ENCODE assay signal across 13 mouse cellular contexts in genomic region chr13:24791349-24791748, GRCm38 (mm10). TPM values are rescaled to one million over a fixed set of nuclear protein-coding genes. Genes with fewer than 3 reads are reported as not detected.
DNase-seq lines count a peak whose midpoint lies in the region; ATAC-seq and TF ChIP-seq lines count a peak whose summit lies in the region.
"Had no signal": no experiment of that assay in that cellular context is flagged by ENCODE, and none has a peak within 500 bp of the region (broad histone marks: within the 10 kb centered on the region; RNA-seq: fewer than 3 reads in every experiment).

No protein-coding gene starts in this region.

- ATAC-seq in heart, embryonic 11.5 days (replicated peaks; ENCODE audit: insufficient number of reproducible peaks, low FRiP score, low TSS enrichment), result no peak
- ATAC-seq in intestine, postnatal 0 days, result peak; percentile 89
- no peak for ATAC-seq in midbrain, postnatal 0 days (ENCODE audit: low FRiP score)
- ATAC-seq: midbrain, embryonic 16.5 days had no signal

- peak; percentile 59 for DNase-seq in heart, adult 8-10 months (ENCODE audit: low spot score)
- peak; percentile 82 for DNase-seq in adipocyte (ENCODE audit: low spot score)
- DNase-seq in midbrain, postnatal 0 days (ENCODE audit: low spot score), result no peak
- DNase-seq in Muller cell, postnatal 12 days (ENCODE audit: inconsistent ontology term), result no peak
- no peak for DNase-seq in limb, embryonic 10.5 days (ENCODE audit: low spot score)
- DNase-seq: cerebellum, adult 9-11 months; thymus, postnatal 25 days had no signal

- H3K27me3 ChIP-seq in heart, embryonic 11.5 days (ENCODE audit: control insufficient read depth, insufficient read depth, low read length), result no peaks in the 10 kb centered on the region
- no peaks in the 10 kb centered on the region for H3K27me3 ChIP-seq in intestine, postnatal 0 days (replicated peaks; ENCODE audit: control insufficient read depth, insufficient read depth, low read length)
- H3K27me3 ChIP-seq in megakaryocyte, embryonic 14.5 days (replicated peaks), result peaks cover 6% of the 10 kb centered on the region
- H3K27me3 ChIP-seq in midbrain, postnatal 0 days (ENCODE audit: insufficient read depth, low read length), result no peaks in the 10 kb centered on the region
- no peaks in the 10 kb centered on the region for H3K27me3 ChIP-seq in limb, embryonic 10.5 days (ENCODE audit: low read depth, poor library complexity, severe bottlenecking)
- H3K27me3 ChIP-seq: hindbrain, embryonic 12.5 days had no signal

- H3K9ac ChIP-seq in heart, embryonic 11.5 days (ENCODE audit: low read depth, low read length), result no peak overlapping the region
- no peak overlapping the region for H3K9ac ChIP-seq in intestine, postnatal 0 days (ENCODE audit: low read depth, low read length)
- H3K9ac ChIP-seq in midbrain, postnatal 0 days (replicated peaks; ENCODE audit: low read length, poor library complexity, severe bottlenecking), result no peak overlapping the region
- H3K9ac ChIP-seq: hindbrain, embryonic 12.5 days had no signal

- no peaks in the 10 kb centered on the region for H3K9me3 ChIP-seq in heart, embryonic 11.5 days (replicated peaks; ENCODE audit: control insufficient read depth, low read length)
- no peaks in the 10 kb centered on the region for H3K9me3 ChIP-seq in intestine, postnatal 0 days (ENCODE audit: control insufficient read depth)
- no peaks in the 10 kb centered on the region for H3K9me3 ChIP-seq in megakaryocyte, embryonic 14.5 days
- no peaks in the 10 kb centered on the region for H3K9me3 ChIP-seq in midbrain, postnatal 0 days (ENCODE audit: low read length)
- no peaks in the 10 kb centered on the region for H3K9me3 ChIP-seq in limb, embryonic 10.5 days (replicated peaks)
- H3K9me3 ChIP-seq: hindbrain, embryonic 12.5 days had no signal

- no peaks in the 10 kb centered on the region for H3K4me1 ChIP-seq in heart, embryonic 11.5 days (ENCODE audit: control insufficient read depth, insufficient read depth, low read length)
- H3K4me1 ChIP-seq in intestine, postnatal 0 days (replicated peaks; ENCODE audit: control insufficient read depth, insufficient read depth, low read length), result no peaks in the 10 kb centered on the region; the same call in 1 of the 2 replicates
- H3K4me1 ChIP-seq in megakaryocyte, embryonic 14.5 days, result peaks cover 22% of the 10 kb centered on the region
- H3K4me1 ChIP-seq in midbrain, postnatal 0 days (ENCODE audit: insufficient read depth, low read length), result no peaks in the 10 kb centered on the region
- no peaks in the 10 kb centered on the region for H3K4me1 ChIP-seq in limb, embryonic 10.5 days
- H3K4me1 ChIP-seq: hindbrain, embryonic 12.5 days had no signal

- H3K27ac ChIP-seq in heart, embryonic 11.5 days (ENCODE audit: low read depth, low read length), result no peak overlapping the region
- H3K27ac ChIP-seq in intestine, postnatal 0 days (ENCODE audit: low read depth, low read length), result no peak overlapping the region
- no peak overlapping the region for H3K27ac ChIP-seq in midbrain, postnatal 0 days (ENCODE audit: low read depth, low read length)
- no peak overlapping the region for H3K27ac ChIP-seq in limb, embryonic 10.5 days
- H3K27ac ChIP-seq: hindbrain, embryonic 12.5 days had no signal

- WGBS in heart, embryonic 11.5 days (ENCODE audit: insufficient replicate concordance), result 73% methylated on average over 2 of the region's 2 CpGs
- WGBS in intestine, postnatal 0 days, result 28% methylated on average over 2 of the region's 2 CpGs
- 68% methylated on average over 2 of the region's 2 CpGs for WGBS in midbrain, postnatal 0 days
- WGBS in limb, embryonic 10.5 days, result 77% methylated on average over 2 of the region's 2 CpGs

- no peak overlapping the region for H3K4me2 ChIP-seq in heart, embryonic 11.5 days
- no peak overlapping the region for H3K4me2 ChIP-seq in intestine, postnatal 0 days (replicated peaks; ENCODE audit: low read depth)
- H3K4me2 ChIP-seq in midbrain, postnatal 0 days (ENCODE audit: low read depth, low read length, poor library complexity, severe bottlenecking), result no peak overlapping the region
- H3K4me2 ChIP-seq: hindbrain, embryonic 12.5 days had no signal

- H3K36me3 ChIP-seq in heart, embryonic 11.5 days (ENCODE audit: control insufficient read depth, insufficient read depth, low read length), result no peaks in the 10 kb centered on the region
- no peaks in the 10 kb centered on the region for H3K36me3 ChIP-seq in intestine, postnatal 0 days (ENCODE audit: control insufficient read depth, insufficient read depth)
- H3K36me3 ChIP-seq in megakaryocyte, embryonic 14.5 days (replicated peaks; ENCODE audit: low read length), result no peaks in the 10 kb centered on the region
- no peaks in the 10 kb centered on the region for H3K36me3 ChIP-seq in midbrain, postnatal 0 days (ENCODE audit: insufficient read depth, low read length)
- no peaks in the 10 kb centered on the region for H3K36me3 ChIP-seq in limb, embryonic 10.5 days
- H3K36me3 ChIP-seq: hindbrain, embryonic 12.5 days had no signal

- TF ChIP-seq CTCF in intestine, postnatal 0 days (IDR thresholded peaks at IDR 0.05; ENCODE audit: low read depth), result no peak
- TF ChIP-seq CTCF in midbrain, postnatal 0 days (IDR thresholded peaks at IDR 0.05), result no peak

- no peak overlapping the region for H3K4me3 ChIP-seq in heart, embryonic 11.5 days (ENCODE audit: low read depth, low read length)
- H3K4me3 ChIP-seq in intestine, postnatal 0 days (ENCODE audit: low read depth, low read length), result no peak overlapping the region
- peak overlapping the region; percentile 46 for H3K4me3 ChIP-seq in megakaryocyte, embryonic 14.5 days (replicated peaks)
- no peak overlapping the region for H3K4me3 ChIP-seq in midbrain, postnatal 0 days (ENCODE audit: low read depth, low read length)
- H3K4me3 ChIP-seq in limb, embryonic 10.5 days, result no peak overlapping the region
- H3K4me3 ChIP-seq: hindbrain, embryonic 12.5 days had no signal

RNA-seq across cellular contexts. Expression of gene BC005537, which starts 10.1 kb away (rescaled TPM):
- total RNA-seq in heart, adult 8-10 months (2022), result 100 to 1,000 TPM; 108 to 118 (median 112) TPM
- polyA plus RNA-seq in heart, embryonic 11.5 days (2014; fragmentation: Nextera tagmentation; extraction: Ambion mirVana), result 11.1 and 19.2 TPM in 2 replicates
- polyA plus RNA-seq in intestine, postnatal 0 days (2015; fragmentation: Nextera tagmentation; extraction: Ambion mirVana), result 15.4 and 17.5 TPM in 2 replicates
- polyA plus RNA-seq in megakaryocyte, embryonic 14.5 days (2012; ENCODE audit: insufficient read depth, low replicate concordance), result 32.0 and 48.1 TPM in 2 replicates
- total RNA-seq in midbrain, postnatal 0 days (2014; rRNA removed), result 52.2 and 61.8 TPM in 2 replicates
- polyA plus RNA-seq in midbrain, postnatal 0 days (2015; fragmentation: Nextera tagmentation; extraction: Ambion mirVana), result 16.3 and 18.2 TPM in 2 replicates
- 10.0 and 12.5 TPM in 2 replicates for polyA plus RNA-seq in limb, embryonic 10.5 days (2016; fragmentation: Nextera tagmentation; extraction: Ambion mirVana)

RNA-seq across cellular contexts. Expression of gene Gmnn, which starts 29.6 kb away (rescaled TPM):
- 10 to 100 TPM; 48.1 to 77.5 (median 69.4) TPM for total RNA-seq in heart, adult 8-10 months (2022)
- polyA plus RNA-seq in heart, embryonic 11.5 days (2014; fragmentation: Nextera tagmentation; extraction: Ambion mirVana), result 116 and 127 TPM in 2 replicates
- 47.7 and 50.6 TPM in 2 replicates for polyA plus RNA-seq in intestine, postnatal 0 days (2015; fragmentation: Nextera tagmentation; extraction: Ambion mirVana)
- polyA plus RNA-seq in megakaryocyte, embryonic 14.5 days (2012; ENCODE audit: insufficient read depth, low replicate concordance), result 6.3 TPM in 1 of 2 replicates, not detected in the other
- 2.3 and 9.4 TPM in 2 replicates for total RNA-seq in midbrain, postnatal 0 days (2014; rRNA removed)
- polyA plus RNA-seq in midbrain, postnatal 0 days (2015; fragmentation: Nextera tagmentation; extraction: Ambion mirVana), result 10.2 and 11.6 TPM in 2 replicates
- polyA plus RNA-seq in limb, embryonic 10.5 days (2016; fragmentation: Nextera tagmentation; extraction: Ambion mirVana), result 170 and 188 TPM in 2 replicates

RNA-seq across cellular contexts. Expression of gene Acot13, which starts 40.0 kb away (rescaled TPM):
- 100 to 1,000 TPM; 404 to 453 (median 416) TPM for total RNA-seq in heart, adult 8-10 months (2022)
- polyA plus RNA-seq in heart, embryonic 11.5 days (2014; fragmentation: Nextera tagmentation; extraction: Ambion mirVana), result 196 and 201 TPM in 2 replicates
- polyA plus RNA-seq in intestine, postnatal 0 days (2015; fragmentation: Nextera tagmentation; extraction: Ambion mirVana), result 183 and 185 TPM in 2 replicates
- 19.1 and 40.5 TPM in 2 replicates for polyA plus RNA-seq in megakaryocyte, embryonic 14.5 days (2012; ENCODE audit: insufficient read depth, low replicate concordance)
- 15.1 and 25.4 TPM in 2 replicates for total RNA-seq in midbrain, postnatal 0 days (2014; rRNA removed)
- 60.2 and 67.1 TPM in 2 replicates for polyA plus RNA-seq in midbrain, postnatal 0 days (2015; fragmentation: Nextera tagmentation; extraction: Ambion mirVana)
- polyA plus RNA-seq in limb, embryonic 10.5 days (2016; fragmentation: Nextera tagmentation; extraction: Ambion mirVana), result 61.4 and 64.2 TPM in 2 replicates

RNA-seq across cellular contexts. Expression of gene Tdp2, which starts 40.1 kb away (rescaled TPM):
- 10 to 100 TPM; 11.3 to 14.2 (median 13.3) TPM for total RNA-seq in heart, adult 8-10 months (2022)
- polyA plus RNA-seq in heart, embryonic 11.5 days (2014; fragmentation: Nextera tagmentation; extraction: Ambion mirVana), result 40.8 and 44.9 TPM in 2 replicates
- 37.6 and 39.0 TPM in 2 replicates for polyA plus RNA-seq in intestine, postnatal 0 days (2015; fragmentation: Nextera tagmentation; extraction: Ambion mirVana)
- polyA plus RNA-seq in megakaryocyte, embryonic 14.5 days (2012; ENCODE audit: insufficient read depth, low replicate concordance), result 5.8 and 20.5 TPM in 2 replicates
- total RNA-seq in midbrain, postnatal 0 days (2014; rRNA removed), result 26.6 and 27.0 TPM in 2 replicates
- 25.5 and 28.5 TPM in 2 replicates for polyA plus RNA-seq in midbrain, postnatal 0 days (2015; fragmentation: Nextera tagmentation; extraction: Ambion mirVana)
- polyA plus RNA-seq in limb, embryonic 10.5 days (2016; fragmentation: Nextera tagmentation; extraction: Ambion mirVana), result 74.4 and 74.5 TPM in 2 replicates

RNA-seq across cellular contexts. Expression of gene Armh2, which starts 50.3 kb away (rescaled TPM):
- not detected for total RNA-seq in heart, adult 8-10 months (2022)
- not detected in 2 replicates for polyA plus RNA-seq in heart, embryonic 11.5 days (2014; fragmentation: Nextera tagmentation; extraction: Ambion mirVana)
- not detected in 2 replicates for polyA plus RNA-seq in intestine, postnatal 0 days (2015; fragmentation: Nextera tagmentation; extraction: Ambion mirVana)
- polyA plus RNA-seq in megakaryocyte, embryonic 14.5 days (2012; ENCODE audit: insufficient read depth, low replicate concordance), result not detected in 2 replicates
- total RNA-seq in midbrain, postnatal 0 days (2014; rRNA removed), result not detected in 2 replicates
- polyA plus RNA-seq in midbrain, postnatal 0 days (2015; fragmentation: Nextera tagmentation; extraction: Ambion mirVana), result 0.20 TPM in 1 of 2 replicates, not detected in the other
- not detected in 2 replicates for polyA plus RNA-seq in limb, embryonic 10.5 days (2016; fragmentation: Nextera tagmentation; extraction: Ambion mirVana)
- total RNA-seq: left cerebral cortex, postnatal 10 days had no signal
- polyA plus RNA-seq: hindbrain, embryonic 12.5 days; midbrain, embryonic 16.5 days had no signal

Comparison
In these comparisons a context has a peak if more than half of its experiments do, and no peak if none do; other contexts are left out.
1. DNase-seq: peak in heart, adult 8-10 months (single experiment) and adipocyte (single experiment); none in midbrain, postnatal 0 days (single experiment), Muller cell, postnatal 12 days (single experiment) and limb, embryonic 10.5 days (single experiment).